Mouse (Mus musculus) B cell, adult 62 days (primary cell): ENCODE data around the gene Dlgap1. TPM values are rescaled to one million over a fixed set of nuclear protein-coding genes. Genes with fewer than 3 reads are reported as not detected.

Source experiments
- total RNA-seq: library from RNA; stranded (reverse); gene quantifications from 4 replicates; pipeline ENCODE4 v1.2.4, GENCODE M21; 2023

Gene Dlgap1
- not detected in 4 replicates for total RNA-seq

DNA sequence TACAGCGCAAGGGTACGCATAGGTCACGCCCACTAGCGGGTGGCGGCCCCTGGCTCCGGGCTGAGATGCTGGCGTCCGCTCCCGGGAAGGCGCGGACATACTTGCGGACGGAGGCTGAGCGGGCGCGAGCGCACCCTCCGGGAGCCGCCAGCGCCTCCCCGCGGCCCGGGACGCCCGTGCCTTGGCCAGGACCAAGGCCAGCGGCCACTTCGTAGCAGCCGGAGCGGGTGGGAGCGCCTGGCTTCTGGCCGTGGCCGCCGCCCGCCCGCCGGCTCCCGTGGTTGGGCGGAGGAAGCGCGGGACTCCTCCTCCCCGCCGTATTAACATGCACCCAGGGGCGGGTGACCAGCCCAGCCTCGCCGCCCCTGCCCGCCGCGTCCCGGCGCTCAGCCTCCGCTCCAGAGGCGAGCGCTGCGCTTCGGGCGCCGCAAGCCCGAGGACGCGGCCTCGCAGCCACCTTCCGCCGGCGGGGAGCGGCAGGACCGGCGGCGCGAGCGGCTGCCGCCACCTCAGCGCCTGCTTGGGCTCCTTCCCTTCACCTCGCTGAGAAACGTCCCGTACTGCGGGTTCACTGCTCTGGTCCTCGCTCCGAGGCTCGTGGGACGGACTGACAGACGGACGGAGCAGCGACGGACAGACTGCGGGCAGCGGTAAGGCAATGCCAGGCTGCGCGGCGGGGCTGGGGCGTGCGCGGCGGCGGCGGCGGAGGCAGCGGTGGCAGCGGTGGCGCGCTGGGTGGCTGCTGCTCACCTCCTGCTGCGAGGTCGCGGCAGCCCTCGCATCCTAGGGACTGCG lies at the start of gene Dlgap1:
Gene Dlgap1, plus strand, starts transcription at position 53 of the 795 bp plus-strand sequence.

DNA sequence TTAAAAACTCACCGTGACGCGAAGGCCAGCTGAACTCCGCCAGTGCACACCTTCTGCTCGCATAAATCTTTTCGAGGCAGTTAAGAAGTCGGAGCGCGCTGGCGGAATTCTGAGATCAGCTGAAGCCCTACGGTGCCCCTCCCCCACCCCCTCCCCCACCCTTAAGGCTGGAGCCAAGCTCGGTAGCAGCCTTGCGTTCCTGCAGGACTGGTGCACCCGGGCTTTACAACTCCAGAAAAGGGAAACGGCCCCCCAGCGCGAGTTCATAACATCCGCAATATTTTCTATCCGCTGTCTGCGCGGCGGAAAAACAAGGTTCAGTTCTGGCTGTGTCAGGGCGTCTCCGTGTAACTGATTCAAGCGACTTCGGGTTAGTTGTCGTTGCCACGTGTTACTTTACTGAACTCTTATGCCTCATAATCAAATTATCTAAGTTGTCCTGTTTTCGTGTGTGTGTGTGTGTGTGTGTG lies 884.6 kb downstream of the Dlgap1 start, which contains the start of gene Tgif1:
Gene Tgif1, minus strand, starts transcription at position 111 of the 470 bp plus-strand sequence.

